Mouse (Mus musculus) G1E (cell line): Measurements from ENCODE around the gene Arrb1.

ENCODE experiments used
- CTCF ChIP-seq: IDR thresholded peaks from 2 replicates; pipeline ENCODE4 v1.5.1; 2012; ENCODE audit warnings: low read depth, low read length, inconsistent platforms, mixed read lengths
- GATA1 ChIP-seq: IDR thresholded peaks from 2 replicates; pipeline ENCODE4 v1.6.1; 2012; ENCODE audit warnings: borderline replicate concordance, low read length, inconsistent platforms, mixed read lengths
- GATA2 ChIP-seq: IDR thresholded peaks from 2 replicates; pipeline ENCODE4 v1.6.1; 2012; ENCODE audit warnings: low read depth, low read length, inconsistent platforms, borderline replicate concordance

DNA sequence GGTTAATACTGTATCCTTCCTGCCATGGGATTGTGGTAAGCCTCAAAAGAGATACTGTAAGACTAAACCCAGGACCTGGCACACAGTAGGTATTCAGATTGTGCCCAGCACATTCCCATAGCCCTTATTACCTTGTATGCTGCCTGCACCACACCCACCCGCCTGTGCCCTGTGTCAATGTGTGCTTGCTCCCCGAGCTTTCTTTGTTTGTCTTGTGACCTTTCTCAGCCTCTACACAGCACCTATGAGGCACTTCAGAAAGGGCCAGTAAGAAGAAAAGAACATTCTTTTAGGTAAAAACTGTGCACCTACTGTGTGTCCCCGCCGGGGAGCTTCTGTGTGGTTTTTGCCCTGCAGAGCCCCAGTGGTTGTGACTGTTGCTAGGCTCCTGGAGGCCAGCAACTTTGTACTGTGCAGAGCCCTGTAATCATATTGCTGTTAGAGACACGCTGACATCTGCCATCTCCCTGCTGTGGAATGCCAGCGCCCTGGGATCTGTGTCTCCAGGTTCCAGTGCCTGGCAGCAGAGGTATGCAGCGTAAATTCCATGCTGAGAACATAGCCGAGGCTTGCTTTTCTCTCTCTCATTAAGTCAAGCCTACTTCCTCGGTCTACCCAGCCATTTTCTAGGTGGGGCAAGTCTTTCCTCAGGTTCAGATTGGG lies 18.1 kb downstream of the Arrb1 start:
- TF ChIP-seq CTCF (no peak), GATA1 (no peak), GATA2 (no peak)
